Mouse (Mus musculus): ENCODE results near the gene Icos. TPM values are rescaled to one million over a fixed set of nuclear protein-coding genes. Genes with fewer than 3 reads are reported as not detected.

Gene Icos
- under 1 TPM; 0.32 to 0.47 TPM for total RNA-seq (2021)
- long read RNA-seq: 0 reads

DNA sequence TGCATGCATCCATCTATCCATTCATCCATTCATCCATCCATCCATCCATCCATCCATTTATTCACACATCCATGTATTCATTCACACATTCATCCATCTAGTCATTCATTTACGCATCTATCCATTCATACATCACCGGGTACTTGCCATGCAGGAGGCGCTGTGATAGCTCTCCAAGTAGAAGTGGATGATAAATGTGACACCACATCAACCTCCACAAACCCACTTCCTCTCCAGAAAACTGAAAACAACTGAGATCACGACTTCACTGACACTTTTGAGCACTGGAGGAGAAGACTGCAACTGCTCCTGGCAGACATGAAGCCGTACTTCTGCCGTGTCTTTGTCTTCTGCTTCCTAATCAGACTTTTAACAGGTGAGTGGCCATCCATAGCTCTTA, at the start of gene Icos:
Gene Icos (plus strand): TSS at position 287 of the 400 bp plus-strand sequence.
- no peak for DNase-seq (ENCODE audit: low spot score in 2 of 2)

DNA sequence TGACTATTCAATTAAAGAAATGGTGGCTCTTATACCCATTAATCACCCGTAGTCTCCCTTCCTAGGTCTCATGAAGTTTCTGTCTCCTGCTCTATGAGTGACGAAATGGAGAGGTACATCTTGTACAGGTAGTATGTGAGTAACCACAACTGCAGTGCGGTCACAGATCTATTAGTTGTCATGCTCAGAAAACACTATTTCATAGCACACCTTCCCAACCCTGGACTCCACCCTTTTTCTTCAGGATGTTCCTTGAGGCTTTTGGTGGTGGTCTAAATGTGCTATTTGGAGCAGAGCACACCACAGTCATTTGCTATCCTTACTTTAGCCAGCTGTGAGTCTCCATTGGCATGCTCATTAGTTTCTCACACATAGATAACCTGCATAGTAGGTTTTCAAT, 48.7 kb upstream of the Icos start:
- no peak for DNase-seq (ENCODE audit: low spot score in 2 of 2)

DNA sequence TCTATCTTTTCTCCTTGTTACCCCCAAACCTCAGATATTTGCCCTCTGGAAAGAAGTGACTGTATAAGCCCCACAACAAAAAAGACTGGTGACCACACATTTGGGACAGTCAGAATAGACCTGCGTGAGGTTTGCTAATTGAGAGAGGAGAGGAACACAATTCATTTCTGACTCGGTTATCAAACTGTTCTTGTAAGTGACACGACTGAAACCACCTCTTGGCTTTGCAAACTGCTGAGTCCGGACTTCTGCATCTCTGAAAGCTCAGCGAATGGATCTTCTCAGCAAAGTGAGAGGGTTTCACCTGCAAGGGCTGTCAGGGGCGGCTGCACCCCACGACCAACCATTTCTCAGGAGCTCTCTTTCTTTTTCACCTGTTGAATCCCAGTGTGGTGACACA, 47.3 kb upstream of the Icos start:
- DNase-seq (ENCODE audit: low spot score in 2 of 2): no peak

DNA sequence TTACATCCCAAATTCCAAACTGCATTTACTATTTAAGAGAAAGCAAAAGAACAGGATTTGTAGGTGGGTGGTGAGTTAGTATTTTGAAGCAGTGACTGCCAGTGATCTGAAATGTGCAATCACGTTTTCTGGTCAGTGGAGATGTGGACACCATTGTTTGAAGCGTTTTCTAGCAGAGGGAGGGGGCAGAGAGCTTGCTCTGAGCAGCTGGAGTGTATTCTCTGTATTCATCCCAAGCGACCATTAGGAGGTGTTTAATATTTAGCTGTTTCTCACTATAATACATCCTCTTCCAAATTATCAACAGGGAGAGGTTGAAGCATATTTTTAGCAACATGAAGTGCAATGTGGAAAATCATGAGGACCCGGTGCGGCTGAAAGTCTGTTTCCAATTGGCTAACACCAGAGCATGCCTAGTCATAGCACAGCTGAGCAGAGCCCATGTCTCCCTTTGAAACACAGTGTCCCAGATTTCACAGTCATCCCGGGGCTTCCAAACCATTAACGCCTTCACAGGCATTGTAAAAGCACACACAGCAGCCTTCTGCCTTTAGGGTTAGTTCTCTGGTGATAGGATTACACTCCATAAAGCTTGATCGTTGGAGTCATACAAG, 41.7 kb upstream of the Icos start:
- DNase-seq (ENCODE audit: low spot score in 2 of 2): peak; percentile 31 to 37

DNA sequence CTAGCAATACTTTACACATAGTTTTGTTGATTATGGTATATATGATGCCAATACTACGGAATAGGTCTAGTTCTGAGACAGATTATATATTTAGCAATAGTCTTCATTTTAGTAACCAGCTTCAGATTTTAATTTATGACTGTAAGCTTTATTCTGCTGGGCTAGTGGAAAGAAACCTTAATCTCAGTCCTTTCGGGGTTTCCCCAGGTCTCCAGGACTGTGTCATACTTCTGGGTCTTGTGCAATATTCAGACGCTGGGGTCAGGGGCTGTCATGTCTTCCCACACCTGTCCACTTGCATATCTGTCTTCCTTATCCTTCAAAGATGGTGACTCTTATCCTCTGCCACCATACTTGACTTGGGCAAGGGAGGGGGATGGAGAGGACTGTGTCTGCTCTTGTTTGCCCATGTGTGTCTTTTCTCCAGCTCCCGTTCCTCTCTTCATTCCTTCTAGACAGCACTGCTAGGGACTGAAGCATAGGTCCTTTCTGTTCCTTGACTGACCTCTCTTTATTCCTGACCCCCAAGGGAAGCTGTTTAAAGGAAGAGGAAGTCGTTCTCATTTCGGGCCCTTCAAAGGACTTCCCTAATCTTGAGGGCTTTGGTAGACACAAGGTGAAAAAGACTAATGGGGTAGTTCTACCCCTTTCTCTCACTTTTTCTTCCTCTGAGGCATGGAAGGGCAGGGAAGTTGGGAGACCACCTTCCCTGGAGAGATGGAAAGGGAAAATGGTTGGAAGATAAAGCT, 40.6 kb upstream of the Icos start:
- DNase-seq (ENCODE audit: low spot score in 2 of 2): no peak

DNA sequence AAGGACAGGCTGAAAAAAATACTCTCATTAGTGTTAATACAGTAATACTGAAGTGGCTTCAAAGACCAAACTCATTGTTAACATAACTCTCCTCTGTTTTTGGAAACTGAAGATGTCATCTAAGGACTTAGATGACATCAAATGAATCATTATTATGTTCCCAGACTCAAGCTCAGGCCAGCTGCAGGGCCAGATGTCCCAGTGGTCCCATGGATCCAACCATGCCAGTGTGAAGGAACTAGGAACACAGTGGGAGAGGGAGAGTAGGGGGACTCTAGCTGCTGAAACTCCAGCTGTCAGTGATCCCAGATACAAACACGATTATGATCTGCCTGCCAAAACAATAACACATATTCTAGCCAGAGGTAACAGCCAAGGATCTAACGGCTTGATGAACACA, 39.5 kb upstream of the Icos start:
- no peak for DNase-seq (ENCODE audit: low spot score in 2 of 2)

DNA sequence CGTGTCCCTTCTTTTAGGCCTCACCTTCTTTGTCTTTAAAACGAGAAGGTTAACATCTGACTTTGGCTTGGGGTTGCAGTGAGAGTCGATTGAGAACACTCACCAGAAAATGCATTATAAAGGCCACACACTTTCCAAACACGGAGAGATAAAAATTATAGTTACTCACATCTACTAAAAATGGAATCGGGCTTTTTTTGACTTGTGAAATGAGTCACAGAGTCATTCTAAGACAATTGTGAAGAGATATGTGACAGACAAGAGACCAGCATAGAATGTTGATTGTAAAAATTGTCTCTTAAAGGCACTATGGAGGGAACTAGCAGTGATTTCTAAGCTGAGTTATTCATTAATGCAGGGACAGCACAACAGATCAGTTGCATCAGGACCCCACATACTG, 38.8 kb upstream of the Icos start:
- no peak for DNase-seq (ENCODE audit: low spot score in 2 of 2)

DNA sequence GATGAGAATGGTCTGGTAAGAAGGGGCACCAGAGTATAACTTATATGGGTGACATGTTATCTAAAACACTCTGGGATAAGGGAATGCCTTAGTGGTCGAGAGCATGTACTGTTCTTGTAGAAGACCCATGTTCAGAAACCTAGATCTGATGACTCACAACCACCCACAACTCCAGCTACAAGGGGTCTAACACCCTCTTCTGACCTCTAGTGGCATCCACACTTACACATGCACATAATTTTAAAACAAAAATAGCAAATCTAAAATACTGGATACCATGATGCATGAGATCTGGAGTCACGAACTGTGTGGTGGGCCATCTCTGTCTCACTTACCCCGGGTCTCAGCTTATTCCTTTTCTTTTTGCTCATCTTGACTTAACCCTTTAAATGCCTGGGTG, 37.7 kb upstream of the Icos start:
- DNase-seq (ENCODE audit: low spot score in 2 of 2): no peak

DNA sequence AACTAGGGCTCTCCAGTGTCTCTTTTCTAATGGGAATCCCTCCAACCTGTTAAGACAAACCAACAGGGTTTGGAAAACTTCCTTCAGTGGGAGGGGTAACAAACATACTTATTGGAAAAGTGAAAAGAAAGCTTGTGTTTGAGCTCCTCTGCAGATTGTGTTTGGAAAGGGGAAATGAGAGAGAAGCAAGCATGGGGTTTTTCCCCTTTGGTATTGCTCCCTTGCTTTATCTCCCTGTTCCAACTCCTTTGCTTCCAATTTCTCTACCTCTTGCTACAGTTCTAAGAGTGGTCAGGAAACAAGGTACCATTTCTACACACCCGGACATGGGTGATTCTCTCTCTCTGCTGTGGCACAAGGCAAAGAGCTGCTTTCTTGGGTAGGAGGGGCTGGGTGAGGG, 37.1 kb upstream of the Icos start:
- DNase-seq (ENCODE audit: low spot score in 2 of 2): no peak

DNA sequence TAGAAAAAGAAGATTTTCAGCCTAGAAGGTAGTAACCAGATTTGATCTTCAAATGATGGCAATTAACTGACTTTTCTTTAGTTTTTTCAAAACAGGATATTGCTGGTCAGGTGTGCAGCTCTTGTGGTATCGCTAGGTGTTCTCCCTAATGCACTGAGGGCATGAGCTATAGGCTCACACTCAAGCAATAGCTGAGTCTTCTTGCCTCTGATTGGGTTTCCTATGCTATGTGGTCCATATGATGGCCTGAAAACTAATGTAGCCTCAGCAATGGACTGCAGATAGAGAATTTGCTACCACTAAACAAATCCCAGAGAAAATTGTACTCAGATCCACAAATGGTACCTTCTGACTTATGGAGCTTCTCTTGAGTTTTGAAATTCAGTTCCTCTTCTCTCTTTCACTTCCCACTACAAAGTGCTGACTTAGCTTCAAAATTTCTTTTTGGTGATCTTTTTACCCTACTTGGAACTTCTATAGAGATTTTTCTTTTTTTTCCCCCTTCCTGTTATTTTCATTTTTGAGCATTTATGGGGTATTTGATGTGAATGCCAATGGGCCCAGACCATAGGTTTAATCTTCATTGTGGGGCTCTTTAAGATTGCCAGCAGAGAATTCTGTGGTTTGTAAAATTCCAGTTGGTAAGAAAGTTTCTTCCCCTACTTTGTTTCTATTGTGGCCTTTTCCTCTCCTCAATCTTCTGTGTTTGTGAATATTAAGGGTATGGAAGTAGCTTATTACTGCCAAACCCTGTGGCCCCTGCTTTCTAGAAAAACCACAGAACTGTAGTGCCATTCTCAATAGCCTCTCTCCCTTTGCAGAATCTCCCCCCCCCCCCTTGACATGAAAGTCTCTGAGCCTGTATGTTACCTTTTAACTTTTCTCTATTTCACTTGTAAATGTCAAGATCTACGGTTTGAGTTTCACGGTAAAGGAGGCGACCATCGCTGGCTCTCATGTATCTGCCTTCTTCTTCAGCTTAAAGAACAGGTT, 36.4 kb upstream of the Icos start:
- no peak for DNase-seq (ENCODE audit: low spot score in 2 of 2)

DNA sequence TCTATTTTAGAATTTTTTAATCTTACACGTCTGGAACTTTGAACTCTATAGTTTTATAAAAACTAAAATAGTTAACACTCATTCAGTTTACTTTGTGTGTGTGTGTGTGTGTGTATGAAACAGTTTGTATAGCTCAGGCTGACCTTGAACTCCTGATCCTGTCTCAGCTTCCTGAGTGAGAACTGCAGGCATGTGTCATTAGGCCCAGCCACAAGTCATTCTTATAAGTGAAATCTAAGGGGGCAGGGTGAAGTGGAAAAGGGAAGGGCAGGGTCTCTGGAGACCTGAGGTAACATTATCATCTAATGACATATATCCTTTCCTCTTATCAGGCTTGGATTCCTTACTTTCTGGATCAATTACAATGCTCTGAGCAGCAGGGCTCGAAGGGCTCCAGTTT, 34.8 kb upstream of the Icos start:
- DNase-seq (ENCODE audit: low spot score in 2 of 2): no peak

DNA sequence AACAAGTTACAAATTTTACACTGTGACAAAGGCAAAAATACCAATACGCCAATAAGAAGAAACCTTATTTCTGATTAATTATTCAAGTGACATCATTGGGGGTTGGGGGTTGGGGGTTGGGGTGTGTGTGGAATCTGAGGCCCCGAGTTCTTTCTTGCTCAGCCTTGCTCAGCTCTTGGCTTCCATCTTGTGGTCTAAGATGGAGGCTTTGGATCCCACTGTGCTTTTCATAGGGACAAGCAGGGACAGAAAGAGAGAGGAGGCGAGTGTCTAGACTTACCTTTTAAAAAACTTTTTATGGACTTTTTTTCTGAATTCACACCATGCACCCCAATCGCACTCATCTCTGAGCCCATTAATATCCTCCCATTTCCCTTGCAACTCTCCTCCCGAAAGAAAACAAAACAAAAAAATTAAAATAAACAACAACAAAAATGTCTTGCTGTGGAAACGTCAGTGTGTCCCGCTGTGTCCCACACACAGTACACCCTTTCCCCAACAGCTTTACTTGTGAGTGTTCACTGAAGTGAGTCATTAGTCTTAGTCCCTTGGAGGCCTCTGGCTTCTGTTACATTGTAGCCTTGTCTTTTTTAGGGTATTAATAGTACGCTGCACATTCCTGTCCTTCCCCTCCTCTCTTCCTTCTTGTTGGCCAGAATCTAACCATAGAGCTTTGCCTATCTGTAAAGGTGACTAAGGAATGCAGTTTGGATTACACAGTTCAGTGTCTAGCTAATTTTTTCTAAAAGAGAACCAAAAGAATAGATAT, 31.9 kb upstream of the Icos start:
- DNase-seq (ENCODE audit: low spot score in 2 of 2): no peak

DNA sequence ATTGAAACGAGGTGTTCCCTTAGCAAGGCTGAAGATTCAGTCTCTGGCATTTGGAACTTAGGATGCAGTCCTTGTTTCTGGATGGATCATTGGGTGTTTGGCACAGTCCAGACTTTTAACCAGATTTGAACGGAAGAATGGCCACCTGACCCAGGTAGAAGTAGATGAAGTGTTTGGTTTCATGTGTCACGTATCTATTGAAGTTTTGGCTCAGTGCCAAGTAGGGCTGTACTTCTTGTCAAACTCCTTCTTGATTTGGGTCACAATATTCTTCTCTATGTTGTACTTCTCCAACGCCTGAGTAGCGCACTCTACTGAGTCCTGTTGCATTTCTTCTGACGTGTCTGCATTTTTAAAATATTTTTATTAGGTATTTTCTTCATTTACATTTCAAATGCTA, 29.6 kb upstream of the Icos start:
- no peak for DNase-seq (ENCODE audit: low spot score in 2 of 2)

DNA sequence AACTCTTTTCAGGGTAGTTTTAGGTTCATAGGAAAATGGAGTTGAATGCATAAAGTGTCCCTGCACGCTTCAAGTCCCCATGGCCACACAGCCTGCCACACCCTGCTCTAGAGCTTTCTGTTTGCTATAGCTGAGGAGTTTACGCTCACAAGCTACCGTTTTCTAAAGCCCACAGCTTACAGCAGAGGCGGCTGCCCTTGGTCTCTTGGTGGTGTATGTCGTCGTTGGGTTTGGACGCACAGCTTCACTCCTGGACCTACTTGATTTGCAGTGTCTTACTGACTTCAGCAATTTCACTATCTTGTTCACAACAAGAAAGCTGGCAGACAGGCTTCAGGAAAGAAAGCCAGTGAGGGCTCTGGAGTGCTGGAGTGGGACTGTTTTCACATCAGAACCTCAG, 24.8 kb upstream of the Icos start:
- no peak for DNase-seq (ENCODE audit: low spot score in 2 of 2)

DNA sequence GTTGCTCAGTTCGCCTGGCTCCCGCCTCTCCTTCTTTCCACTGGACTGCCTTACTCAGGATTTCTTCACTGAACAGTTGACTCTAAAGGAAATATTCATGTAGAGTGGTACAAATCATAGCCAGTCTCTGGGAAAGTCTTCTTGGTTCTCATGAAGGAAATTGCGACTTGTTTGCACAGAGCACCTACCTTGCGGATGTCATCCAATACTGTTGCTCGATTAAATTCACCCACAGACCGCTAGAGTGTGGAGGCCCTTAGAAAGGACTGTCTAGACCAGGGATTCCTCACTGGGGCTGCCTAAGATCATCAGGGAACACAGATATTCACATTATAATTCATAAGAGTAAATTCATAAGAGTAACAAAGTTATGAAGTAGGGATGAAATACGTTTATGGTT, 24.0 kb upstream of the Icos start:
- DNase-seq (ENCODE audit: low spot score in 2 of 2): no peak

DNA sequence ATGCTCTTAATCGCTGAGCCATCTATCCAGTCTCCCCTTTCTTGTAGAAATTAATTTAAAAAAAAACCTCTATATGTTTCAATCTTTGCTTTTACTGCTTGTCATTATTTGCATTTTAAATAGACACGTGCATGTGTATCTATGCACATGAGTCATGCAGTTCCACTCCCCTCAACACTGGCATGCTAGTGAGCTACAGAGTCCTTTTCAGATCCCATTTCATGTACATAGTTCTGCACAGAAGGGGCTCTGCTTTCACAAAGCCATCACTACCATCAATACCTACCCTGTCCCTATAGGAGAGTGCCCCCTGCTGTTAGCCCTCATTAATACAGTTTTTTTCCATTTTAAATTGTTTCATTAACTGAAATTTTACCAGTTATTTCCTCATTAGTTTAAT, 23.0 kb upstream of the Icos start:
- no peak for DNase-seq (ENCODE audit: low spot score in 2 of 2)

DNA sequence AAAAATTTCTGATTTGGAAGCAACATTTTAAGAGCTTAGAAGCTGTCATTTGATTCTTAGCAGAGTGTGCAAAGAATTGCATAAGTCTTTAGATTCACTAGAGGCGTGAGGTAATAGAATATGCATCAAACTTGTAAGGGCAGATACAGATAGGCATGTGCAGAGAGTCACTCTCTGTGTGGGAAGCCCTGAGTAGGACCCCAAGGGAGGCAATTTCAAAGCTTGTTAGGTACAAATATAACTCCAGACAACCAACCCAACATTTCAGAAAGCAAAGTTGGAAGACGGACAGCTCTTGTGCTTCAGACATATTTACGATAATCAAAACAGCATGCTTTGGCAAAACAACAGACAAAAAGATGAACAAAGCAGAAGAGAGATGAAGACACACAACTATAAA, 22.5 kb upstream of the Icos start:
- no peak for DNase-seq (ENCODE audit: low spot score in 2 of 2)

DNA sequence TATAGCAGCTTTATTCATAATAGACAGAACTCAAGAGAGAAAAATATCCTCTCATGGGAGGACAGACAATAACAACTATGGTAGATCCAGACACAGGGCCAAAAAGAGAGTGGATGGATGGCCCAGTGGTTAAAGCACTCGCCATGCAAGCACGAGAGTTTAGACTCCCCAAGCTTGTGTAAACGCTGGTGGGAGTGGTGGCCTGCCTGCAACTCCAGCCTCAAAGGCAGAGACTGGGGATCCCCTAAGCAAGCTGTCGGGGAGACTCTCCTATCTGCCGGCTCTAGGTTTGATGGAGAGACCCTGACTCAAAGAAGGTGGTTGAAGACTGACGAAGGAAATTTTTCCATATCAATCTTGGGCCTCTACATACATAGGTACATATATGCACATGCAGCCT, 21.5 kb upstream of the Icos start:
- no peak for DNase-seq (ENCODE audit: low spot score in 2 of 2)

DNA sequence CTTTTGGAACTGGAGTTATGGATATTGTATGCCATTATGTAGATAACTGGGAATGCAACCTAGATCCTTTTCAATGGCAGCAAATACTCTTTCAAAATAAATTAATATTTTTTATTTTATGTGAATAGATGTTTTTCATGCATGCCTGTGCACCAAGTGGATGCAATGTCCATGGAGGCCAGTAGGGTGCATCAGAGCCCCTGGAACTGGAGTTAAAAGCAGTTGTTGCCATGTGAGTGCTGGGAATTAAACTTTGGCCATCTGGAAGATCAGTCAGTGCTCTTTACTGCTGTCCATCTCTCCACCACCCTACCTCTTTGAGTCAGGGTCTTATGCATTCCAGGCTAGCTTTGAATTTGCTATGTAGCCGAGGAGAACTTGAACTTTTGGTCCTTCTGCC, 19.4 kb upstream of the Icos start:
- DNase-seq (ENCODE audit: low spot score in 2 of 2): no peak

DNA sequence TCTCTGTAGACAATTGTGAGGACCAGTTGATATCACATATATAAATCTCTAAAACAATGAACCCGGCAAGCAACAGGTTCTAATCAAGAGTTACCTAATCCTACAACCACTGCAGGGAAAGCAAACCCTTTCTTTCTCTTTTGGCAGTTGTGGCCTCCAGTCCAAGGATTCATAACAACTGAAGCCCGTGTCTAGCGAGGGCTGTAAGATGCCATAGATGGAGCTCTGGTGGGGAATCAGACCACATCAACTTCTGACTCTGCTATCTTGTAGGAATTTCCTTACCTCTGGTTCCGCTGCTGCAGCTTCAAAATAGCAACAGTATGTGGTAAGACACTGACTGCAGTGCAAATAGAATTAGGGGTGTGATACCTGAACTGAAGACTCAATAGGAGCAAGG, 18.5 kb upstream of the Icos start:
- no peak for DNase-seq (ENCODE audit: low spot score in 2 of 2)

DNA sequence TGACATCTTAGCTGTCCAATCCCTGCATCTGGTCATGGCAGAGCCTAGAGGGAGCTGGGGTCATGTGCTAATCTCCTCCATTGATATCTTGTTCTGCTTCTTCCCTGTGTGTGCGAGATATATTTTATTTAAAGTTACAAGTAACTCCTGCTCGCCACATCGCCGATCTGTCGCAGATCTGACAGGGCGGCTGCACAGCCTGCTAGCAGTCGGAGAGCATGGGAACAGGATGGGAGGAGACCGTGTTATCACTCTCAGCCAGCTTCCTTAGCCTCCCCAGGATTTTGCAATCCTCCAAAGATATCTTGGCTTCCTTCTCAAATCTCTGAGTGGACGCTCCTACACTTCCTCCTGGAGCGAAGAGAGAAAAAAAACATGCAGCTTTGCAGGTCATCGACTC, 17.3 kb upstream of the Icos start:
- no peak for DNase-seq (ENCODE audit: low spot score in 2 of 2)
